Mouse (Mus musculus) kidney, adult 2 months (tissue): Measurements from ENCODE around the gene March10.

Source experiments
- CTCF ChIP-seq: fragments of 200-500 bp; conservative IDR thresholded peaks from 2 replicates; pipeline ENCODE4 v1.5.1; 2011; ENCODE audit warnings: low read depth, mild to moderate bottlenecking, control low read depth, low read length, moderate library complexity, mixed read lengths; ENCODE audit not compliant: insufficient read depth, insufficient read length
- POLR2A ChIP-seq: fragments of 200-500 bp; IDR thresholded peaks from one replicate; pipeline ENCODE4 v1.6.1; 2011; ENCODE audit warnings: low read depth, low read length, control low read depth

GRCm38 (mm10) chr11:105443505-105443904 lies 13.0 kb downstream of the March10 start:
- TF ChIP-seq CTCF (no peak), POLR2A (no peak)
